Mouse (Mus musculus) left cerebral cortex, postnatal 10 days (tissue): ENCODE results near the gene Herc2. TPM values are rescaled to one million over a fixed set of nuclear protein-coding genes. Genes with fewer than 3 reads are reported as not detected.
"Not testable (repeated sequence)": the region's sequence is repeated elsewhere in the genome, so short reads cannot be mapped to it uniquely, and the experiment has no call there.

ENCODE experiments used
- DNase-seq, 2 experiments: peaks; one replicate each; pipeline ENCODE4 v3.0.0; 2021 to 2022; ENCODE audit warnings: low spot score in 2 of 2, mixed read lengths in 1 of 2; ENCODE audit errors: extremely low spot score in 1 of 2
- intact Hi-C: fragments of 180-260 bp; cut with DNase I; formaldehyde crosslinking; loops from one replicate; pipeline ENCODE4 v1.15.1; 2025
- total RNA-seq, 2 experiments: library from RNA; stranded (reverse); gene quantifications; 2 replicates each; pipeline ENCODE4 v1.2.3; 2021

The Herc2 gene
- total RNA-seq = 100 to 1,000 TPM; 137 TPM

DNA sequence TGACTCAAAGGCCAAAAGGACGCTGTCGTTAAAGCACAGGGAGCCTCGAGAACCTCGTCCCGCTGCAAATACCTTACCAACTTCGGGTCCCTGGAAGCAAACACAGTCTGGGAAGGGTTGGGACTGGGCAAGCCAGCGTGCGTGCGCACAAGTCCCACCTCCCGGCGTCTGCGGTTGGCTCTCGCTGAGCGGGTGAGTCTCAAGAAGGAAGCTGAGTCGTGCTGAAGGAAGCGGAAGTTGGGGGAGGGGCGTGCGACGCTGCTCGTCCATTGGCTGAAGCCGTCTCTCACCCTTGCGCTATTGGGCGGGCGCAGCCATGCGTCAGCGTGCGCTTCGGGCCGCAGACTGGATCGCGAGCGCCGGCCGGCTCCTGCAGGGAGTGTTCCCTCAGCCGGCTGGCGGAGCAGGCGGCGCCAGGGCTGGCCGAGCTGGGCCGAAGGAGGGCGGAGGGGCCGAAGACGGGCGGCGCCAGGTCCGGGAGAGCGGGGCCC, at the start of gene Herc2:
Herc2 (plus strand) TSS at position 366 of the 491 bp plus-strand sequence.
- intact Hi-C loops = no loop called here
- DNase-seq = peak; percentile 99 to 100

DNA sequence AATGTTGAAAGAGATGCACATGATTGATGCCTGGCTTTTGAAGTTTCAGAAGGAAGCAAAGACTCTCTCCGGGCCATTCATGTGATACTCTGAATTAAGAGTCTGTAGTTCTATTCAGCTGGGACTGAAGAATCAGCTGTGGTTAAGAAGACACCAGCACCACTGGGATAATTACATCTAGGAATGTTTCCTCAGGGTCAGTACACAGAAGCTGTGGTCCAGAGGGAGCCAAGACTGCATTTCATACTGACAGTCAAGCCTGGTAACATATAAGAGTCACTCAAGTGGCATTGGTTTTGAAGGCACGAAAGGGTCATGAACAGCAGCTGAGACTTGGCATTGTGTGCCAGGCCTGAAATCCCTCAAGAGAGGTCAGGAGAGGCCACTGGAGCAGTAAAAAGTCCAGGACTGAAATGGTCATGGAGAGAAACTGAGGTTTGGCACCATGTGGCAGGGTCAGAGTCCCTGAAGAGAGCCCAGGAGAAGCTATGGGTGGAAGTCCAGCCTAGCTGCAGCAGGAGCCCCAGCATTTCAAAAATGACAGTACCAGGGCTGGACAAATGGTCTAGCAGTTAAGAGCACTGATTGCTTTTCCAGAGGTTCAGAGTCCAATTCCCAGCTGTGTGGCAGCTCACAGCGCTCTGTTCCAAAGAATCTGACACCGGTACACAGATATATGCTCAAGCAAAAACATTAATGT, 39.5 kb upstream of the Herc2 start:
- DNase-seq = no peak
- intact Hi-C loops = no loop called here

DNA sequence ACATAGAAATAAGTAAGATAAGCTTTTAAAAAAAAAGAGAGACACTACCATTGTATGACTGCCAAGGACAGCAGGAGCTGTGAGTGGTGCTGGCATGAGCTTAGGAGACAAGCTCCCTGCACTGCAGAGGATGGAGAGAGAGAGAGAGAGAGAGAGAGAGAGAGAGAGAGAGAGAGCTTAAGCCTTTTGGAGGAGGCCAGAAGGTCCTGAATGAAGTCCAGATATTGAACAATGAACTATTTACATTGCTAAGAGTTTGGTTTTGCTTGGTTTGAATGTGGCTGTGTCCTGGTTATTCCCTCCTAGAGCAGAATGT, 39.0 kb upstream of the Herc2 start:
- DNase-seq = no peak
- intact Hi-C loops = no loop called here

DNA sequence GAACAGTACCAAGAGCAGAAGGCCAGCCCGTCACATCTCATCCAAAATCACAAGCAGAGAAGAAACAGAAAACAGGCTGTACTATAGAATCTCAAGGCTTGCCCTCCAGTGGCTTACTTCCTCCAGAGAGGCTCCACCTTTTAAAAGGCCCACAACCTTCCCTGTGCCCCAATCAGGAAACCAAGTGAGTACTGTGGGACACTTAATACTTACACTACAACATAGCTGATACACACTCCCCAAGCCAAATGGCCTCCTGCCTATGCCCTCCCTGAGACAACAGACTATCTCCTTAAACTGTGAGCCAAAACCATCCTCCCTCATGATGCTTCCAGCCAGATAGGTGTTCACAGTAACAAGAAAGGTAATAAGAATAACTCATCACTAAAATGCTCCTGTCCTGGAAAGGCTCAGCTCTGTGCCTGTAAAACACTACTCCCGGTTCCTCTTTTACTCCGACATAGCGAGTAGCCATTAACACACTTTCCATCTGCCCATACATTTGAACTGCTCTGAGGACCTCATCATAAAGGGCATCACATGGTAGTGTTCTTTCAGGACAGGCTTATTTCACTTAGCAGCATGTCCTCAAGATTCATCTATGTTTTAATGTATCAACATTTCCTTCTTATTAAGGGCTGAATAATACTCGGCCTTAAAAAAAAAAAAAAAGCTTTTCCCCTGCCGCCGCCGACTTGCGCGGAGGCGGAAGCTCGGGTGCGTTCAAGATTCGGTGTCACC, 36.6 kb upstream of the Herc2 start:
- DNase-seq = no peak
- intact Hi-C loops = no loop called here

DNA sequence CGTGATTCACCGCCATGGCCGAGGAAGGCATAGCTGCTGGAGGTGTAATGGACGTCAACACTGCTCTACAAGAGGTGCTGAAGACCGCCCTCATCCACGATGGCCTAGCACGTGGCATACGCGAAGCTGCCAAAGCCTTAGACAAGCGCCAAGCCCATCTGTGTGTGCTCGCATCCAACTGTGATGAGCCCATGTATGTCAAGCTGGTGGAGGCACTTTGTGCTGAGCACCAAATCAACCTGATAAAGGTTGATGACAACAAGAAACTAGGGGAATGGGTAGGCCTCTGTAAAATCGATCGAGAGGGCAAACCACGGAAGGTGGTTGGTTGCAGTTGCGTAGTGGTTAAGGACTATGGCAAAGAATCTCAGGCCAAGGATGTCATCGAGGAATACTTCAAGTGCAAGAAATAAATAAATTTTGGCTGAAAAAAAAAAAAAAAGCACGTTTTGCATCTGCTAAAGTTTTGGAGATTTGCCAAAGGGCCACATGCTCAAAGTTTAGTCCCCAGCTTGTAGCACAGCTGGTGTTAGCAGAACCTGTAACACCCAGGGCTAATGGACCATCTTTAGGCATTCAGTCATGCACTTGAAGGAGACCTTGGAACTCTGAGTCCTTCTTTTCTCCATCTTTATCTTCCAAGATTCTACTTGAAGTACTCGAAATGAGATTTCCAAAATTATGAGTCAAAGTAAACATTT, 35.8 kb upstream of the Herc2 start:
- DNase-seq, intact Hi-C loops: not testable (repeated sequence)

DNA sequence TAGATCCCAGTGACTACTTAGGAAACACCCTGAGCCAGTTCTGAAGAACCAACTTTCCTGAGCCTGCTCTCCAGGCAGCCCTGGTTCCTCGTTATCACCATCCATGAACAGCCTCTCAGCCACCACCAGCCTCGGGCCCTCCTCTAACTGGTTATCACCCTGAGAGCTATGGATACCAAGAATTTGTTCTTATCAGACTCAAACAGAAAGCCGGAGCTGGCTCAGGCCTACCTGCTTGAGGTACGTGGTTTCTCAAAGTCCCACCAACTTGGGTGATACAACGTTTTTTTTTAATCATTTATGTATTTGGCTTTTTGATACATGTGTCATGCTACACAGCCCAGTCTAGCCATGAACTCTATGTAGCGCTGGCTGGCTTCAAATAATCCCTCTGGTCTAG, 34.8 kb upstream of the Herc2 start:
- DNase-seq = no peak
- intact Hi-C loops = no loop called here

DNA sequence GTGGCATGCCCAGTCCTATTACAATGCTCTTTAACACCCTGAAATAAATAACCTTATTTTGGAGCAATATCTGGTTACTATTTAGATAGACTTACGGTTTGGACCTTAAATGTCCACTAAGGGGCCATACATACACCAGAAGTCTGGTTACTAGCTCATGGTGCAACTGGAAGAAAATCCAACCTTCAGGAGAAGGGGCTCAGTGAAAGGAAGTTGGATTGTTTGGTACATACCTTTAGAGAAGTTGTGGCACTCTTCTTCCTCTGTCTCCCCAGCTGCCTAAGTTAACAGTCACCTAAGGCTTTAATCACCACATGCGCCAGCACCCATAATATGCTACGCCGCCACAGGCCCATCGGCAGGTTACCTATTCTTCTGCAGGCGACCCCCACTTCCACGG, 34.2 kb upstream of the Herc2 start:
- intact Hi-C loops = no loop called here
- no peak for DNase-seq

DNA sequence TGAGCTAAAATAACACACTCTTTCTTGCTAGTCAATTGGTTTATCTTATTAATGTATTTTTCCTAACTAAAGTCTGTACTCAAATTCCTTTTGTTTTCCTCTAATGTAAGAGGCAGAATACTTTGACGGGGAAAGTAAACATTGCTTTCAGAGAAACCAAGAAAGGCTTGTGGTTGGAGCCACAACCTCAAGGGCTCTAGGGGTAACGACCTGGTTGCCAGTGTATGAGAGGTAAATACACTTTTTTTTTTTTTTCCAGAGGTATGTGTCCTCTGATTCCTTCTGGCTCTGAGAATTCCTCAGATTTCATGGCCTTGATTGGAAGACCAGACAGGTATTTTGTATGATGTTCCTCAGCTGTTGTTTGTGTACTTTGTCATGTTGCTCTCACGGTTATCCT, 32.2 kb upstream of the Herc2 start:
- intact Hi-C loops = no loop called here
- DNase-seq = no peak

DNA sequence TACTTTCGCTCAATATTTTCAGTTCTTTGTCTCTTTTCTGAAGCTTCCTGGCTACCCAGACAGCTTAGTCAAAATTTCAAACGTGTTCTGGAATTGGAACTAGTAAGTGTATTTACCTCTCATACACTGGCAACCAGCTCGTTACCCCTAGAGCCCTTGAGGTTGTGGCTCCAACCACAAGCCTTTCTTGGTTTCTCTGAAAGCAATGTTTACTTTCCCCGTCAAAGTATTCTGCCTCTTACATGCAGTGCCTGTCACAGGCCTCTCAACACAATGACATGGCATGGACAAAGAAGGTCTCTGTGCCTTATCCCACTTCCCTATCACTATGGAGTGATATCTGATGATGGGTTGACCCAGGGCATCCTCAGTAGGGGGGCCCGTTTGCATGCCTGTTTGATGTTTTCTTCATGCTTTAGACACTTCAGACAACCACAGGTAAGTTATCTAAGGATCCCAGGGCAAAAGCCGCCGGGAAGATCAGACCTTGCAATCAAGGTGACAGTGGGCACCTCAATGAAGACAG, 31.5 kb upstream of the Herc2 start:
- DNase-seq = no peak
- intact Hi-C loops = no loop called here

DNA sequence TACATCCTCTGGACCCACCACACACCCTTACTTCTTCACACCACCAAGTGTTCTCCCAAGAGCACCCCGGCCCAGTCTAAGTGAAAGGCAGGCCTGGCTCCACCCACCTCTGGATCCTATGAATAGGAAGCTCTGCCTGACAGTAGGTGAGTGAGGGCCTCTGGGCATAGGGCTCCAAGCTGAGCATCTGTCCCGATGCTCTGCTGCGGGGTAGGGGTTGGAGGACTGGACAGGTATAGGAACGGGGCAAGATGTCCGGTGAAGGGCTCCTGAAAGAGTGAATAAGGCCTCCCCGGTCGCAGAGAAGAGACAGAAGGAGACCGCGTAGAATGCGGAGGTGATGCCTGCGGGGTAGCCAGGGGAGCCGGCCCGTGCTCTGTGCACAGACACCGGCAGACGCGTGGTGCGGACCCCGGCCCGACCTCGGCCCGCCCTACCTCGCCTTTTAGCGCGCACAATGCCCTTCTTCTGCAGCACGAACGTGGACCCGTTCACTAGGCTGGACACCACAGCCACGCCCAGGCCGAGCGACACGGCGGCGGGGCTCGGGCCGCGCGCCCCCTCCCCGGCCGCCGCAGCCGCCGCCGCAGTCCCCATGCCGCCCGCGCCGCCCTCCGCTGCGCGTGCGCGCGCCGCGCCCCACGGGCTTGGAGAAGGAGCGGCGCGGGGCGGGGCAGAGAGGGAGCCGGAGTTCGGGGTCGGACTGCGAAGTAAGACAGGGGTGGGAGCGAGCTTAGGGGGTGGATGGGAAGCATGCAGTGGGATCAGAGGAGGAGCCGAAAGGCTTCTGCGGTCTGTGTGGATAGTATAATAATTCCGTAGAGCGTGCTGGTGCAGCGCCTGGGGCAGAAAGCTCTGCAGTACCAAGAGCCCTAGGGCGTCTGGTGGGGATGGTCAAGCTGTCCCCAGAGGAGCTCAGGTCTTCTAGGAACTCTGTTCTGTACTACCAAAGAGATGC, 30.7 kb upstream of the Herc2 start:
- intact Hi-C loops = no loop called here
- peak; percentile 25 to 82 for DNase-seq

DNA sequence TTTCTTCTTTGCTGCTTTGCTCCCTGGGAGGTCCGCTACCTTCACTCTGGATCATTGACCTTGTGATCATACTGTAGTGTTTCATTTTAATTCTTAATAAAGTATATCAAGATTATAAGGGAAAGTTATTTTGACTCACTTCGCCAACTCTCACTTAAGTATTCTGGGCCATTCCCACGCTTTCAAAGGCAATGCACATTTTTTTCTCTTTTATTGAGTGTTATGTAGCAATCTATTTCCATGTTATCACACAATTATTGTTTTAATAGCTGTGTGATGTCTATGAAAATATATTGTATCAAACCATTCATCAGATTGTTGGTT, 30.1 kb upstream of the Herc2 start, which contains the start of gene Nipa1:
Nipa1 (minus strand) TSS at position 25 of the 324 bp plus-strand sequence.
- intact Hi-C loops = no loop called here
- no peak for DNase-seq

DNA sequence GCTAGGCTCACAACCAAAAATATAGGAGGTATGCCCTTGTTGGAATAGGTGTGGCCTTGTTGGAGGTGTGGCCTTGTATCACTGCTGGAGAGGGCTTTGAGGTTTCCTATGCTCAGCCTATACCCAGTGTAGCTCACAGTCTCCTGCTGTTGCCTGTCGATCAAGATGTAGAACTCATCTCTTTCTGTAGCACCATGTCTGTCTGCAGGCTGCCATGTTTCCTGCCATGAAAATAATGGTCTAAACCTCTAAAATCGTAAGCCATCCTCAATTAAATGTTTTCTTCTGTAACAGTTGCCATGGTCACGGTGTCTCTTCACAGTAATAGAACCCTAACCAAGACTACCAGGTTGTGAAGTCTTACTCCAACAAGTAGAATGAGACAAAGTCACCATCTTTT, 26.4 kb upstream of the Herc2 start:
- intact Hi-C loops = no loop called here
- DNase-seq = no peak

DNA sequence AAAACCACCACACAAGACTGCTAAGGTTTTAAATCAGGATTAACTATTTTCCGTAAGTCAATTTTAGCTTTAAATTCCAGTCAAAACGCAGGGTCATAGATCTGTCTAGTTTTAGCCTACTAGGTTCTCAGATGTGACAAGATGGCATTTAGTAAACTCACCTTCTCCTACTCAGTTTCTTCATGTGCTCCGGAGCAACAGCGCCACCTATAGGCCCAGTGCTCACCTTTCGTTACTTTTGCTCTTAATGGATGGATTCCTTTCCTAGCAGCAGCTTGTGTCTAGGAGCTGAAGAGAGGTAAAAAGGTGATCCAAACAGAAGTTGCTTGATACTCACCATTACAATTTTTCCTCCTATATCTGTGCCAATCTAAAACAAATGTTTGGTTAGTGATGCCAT, 7.6 kb upstream of the Herc2 start:
- peak; percentile 45 to 81 for DNase-seq
- intact Hi-C loops = loop anchor here (5.0 kb wide), 1 partner anchor 55 kb away; no protein-coding TSS in a partner anchor

DNA sequence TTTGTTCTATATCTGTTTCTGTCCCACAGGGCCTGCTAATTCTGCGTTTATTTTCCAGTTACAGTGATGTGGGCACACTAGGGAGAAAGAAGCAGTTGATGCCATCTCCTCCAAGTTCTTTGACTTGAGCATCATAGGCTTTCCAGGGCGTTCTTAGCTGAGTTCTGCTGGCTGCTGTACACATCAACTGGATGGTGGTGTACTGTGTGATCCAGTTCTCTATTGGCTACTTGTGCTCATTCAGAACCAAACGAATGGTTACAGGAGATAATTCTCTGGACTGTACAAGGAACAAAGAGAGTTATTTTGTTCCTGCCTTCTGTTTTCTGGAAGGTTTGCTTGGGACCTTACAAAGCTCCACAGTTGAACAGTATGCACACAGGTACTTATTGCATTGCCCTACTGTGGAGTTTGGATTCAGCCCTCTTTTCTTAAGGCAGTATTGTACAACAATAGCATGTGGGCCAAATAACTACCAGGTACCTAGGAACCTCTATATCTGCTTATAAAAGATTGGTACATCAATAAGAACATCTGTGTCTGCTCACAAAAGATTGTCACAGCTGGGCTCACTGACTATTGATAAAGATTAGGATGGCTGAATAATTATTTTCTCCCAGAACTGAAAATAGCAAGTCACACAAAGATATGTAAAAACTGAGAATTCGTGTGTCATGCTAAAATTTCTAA, 6.3 kb upstream of the Herc2 start:
- intact Hi-C loops = loop anchor here (5.0 kb wide), 1 partner anchor 56 kb away; no protein-coding TSS in a partner anchor
- DNase-seq = no peak

DNA sequence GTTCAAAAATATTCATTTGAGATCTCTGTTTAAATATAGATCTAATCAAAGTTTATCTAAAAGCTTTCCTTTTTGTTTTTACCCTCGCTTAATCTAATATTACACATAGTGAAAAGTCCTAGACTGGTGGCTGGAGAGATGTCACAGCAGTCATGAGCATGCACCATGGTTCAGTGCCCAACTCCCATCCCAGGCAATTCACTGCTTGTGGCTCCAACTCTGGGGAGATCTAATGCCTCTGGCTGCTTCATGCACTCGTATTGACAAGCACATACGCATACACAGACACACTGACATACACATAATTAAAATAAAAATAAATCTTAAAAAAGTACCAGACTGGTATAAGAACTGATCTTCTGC, 5.7 kb upstream of the Herc2 start:
- intact Hi-C loops = loop anchor here (5.0 kb wide), 1 partner anchor 57 kb away; no protein-coding TSS in a partner anchor
- DNase-seq = no peak

DNA sequence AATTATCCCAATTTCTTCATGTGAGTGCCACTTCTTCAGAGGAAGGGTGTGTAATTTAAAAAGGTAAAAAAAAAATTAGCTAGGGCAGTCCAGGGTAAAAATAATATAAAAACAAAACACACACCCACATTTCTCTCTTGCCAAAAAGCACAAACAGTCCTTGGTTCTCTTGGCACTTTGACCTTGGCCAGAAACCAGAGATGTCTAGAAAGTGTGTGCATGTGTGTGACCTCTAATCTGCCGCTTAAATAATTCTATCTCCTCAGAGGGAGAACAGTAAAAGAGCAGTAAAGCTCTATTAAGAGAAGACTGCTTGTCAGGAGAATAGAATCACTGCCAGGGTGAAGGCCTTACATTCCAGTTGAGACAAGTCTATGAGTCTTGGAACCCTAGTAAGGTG, 2.8 kb upstream of the Herc2 start:
- intact Hi-C loops = no loop called here
- DNase-seq = no peak

DNA sequence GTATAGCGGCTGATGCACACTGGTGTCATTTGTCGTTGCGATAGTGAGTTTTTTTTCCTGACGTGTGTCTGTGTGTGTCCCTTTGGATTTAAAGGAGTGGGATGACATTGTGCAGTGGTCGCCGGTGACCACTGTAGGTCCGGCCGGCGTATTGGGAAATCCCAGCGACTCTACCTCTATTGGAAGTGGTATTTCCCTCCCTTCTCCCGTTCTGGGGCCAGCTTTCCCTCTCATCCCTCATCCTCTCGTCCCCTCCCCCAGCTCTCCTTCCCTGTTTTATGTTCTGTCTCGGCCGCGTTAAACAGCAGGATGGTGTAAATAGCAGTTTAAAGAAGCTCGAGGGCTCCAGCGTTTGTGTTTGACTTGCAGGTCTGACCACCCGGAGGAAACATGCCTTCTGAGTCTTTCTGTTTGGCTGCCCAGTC, 503 bp downstream of the Herc2 start:
- intact Hi-C loops = no loop called here
- DNase-seq = peak in 1 of 2 experiments; percentile 42

DNA sequence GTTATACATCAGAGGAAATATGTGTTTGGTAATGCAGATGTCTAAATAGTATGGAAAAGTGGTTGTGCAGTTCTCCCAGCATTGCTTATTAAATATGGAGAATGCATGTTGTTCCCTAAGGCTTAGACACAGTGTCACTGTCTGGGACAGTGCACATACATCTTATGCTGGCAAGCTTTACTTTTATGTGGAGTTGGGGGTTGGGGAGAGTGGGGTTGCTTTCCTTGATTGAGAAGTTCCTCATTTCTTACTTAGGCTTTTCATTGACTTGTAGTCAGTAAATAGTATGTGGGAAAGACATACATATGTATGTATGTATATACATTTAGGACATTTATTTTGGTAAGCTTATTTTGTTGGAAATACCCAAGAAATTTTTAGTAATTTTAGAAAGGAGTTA, 3.0 kb downstream of the Herc2 start:
- intact Hi-C loops = no loop called here
- no peak for DNase-seq
